In genomic region chr15:100829775-100830174, GRCm38 (mm10) we compare ENCODE assay signal across 18 mouse cellular contexts. TPM values are rescaled to one million over a fixed set of nuclear protein-coding genes. Genes with fewer than 3 reads are reported as not detected.
DNase-seq lines count a peak whose midpoint lies in the region; ATAC-seq and TF ChIP-seq lines count a peak whose summit lies in the region.
"Had no signal": no experiment of that assay in that cellular context is flagged by ENCODE, and none has a peak within 500 bp of the region (broad histone marks: within the 10 kb centered on the region; RNA-seq: fewer than 3 reads in every experiment).

No protein-coding gene starts in this region.

- H3K27me3 ChIP-seq in forebrain, embryonic 14.5 days (replicated peaks; ENCODE audit: control insufficient read depth, insufficient read depth, low read length), result no peaks in the 10 kb centered on the region
- no peaks in the 10 kb centered on the region for H3K27me3 ChIP-seq in forebrain, embryonic 16.5 days (replicated peaks; ENCODE audit: control insufficient read depth, insufficient read depth, low read length)
- H3K27me3 ChIP-seq: hindbrain, embryonic 15.5 days had no signal

- WGBS in forebrain, embryonic 14.5 days, result 80% methylated on average over 9 of the region's 9 CpGs
- WGBS in forebrain, embryonic 16.5 days, result 80% methylated on average over 9 of the region's 9 CpGs

- H3K9me3 ChIP-seq in forebrain, embryonic 14.5 days (replicated peaks; ENCODE audit: control insufficient read depth, low read length), result no peaks in the 10 kb centered on the region
- H3K9me3 ChIP-seq in forebrain, embryonic 16.5 days (ENCODE audit: control insufficient read depth, low read length), result peaks cover 3% of the 10 kb centered on the region; the same call in 1 of the 2 replicates
- H3K9me3 ChIP-seq: hindbrain, embryonic 15.5 days; limb, embryonic 15.5 days; neural tube, embryonic 15.5 days had no signal

- H3K4me1 ChIP-seq in forebrain, embryonic 14.5 days (ENCODE audit: control insufficient read depth, insufficient read depth, low read length), result no peaks in the 10 kb centered on the region
- H3K4me1 ChIP-seq in forebrain, embryonic 16.5 days (replicated peaks; ENCODE audit: control insufficient read depth, insufficient read depth, low read length), result peaks cover 12% of the 10 kb centered on the region
- H3K4me1 ChIP-seq: heart, embryonic 13.5 days had no signal

- no peak overlapping the region for H3K27ac ChIP-seq in forebrain, embryonic 14.5 days (ENCODE audit: low read depth, low read length)
- no peak overlapping the region for H3K27ac ChIP-seq in forebrain, embryonic 16.5 days (ENCODE audit: low read length)
- H3K27ac ChIP-seq in gastrocnemius, adult 2 months, result no peak overlapping the region
- H3K27ac ChIP-seq: heart, embryonic 13.5 days; hindbrain, embryonic 15.5 days; limb, embryonic 15.5 days; neural tube, embryonic 15.5 days had no signal

- no peak overlapping the region for H3K9ac ChIP-seq in forebrain, embryonic 14.5 days (ENCODE audit: low read length)
- H3K9ac ChIP-seq in forebrain, embryonic 16.5 days (replicated peaks; ENCODE audit: low read depth, low read length), result no peak overlapping the region
- H3K9ac ChIP-seq: heart, embryonic 13.5 days; hindbrain, embryonic 15.5 days; limb, embryonic 15.5 days; lung, embryonic 14.5 days; neural tube, embryonic 15.5 days had no signal

- peak; percentile 32; the same call in 1 of the 2 replicates for ATAC-seq in forebrain, embryonic 14.5 days
- ATAC-seq in forebrain, embryonic 16.5 days, result no peak

- H3K4me3 ChIP-seq in forebrain, embryonic 14.5 days (ENCODE audit: low read depth, low read length), result no peak overlapping the region
- no peak overlapping the region for H3K4me3 ChIP-seq in forebrain, embryonic 16.5 days (replicated peaks; ENCODE audit: low read length)
- H3K4me3 ChIP-seq in gastrocnemius, adult 2 months, result no peak overlapping the region
- H3K4me3 ChIP-seq: heart, embryonic 13.5 days; hindbrain, embryonic 15.5 days; limb, embryonic 15.5 days; neural tube, embryonic 15.5 days had no signal

- intact Hi-C loops in gastrocnemius, adult 2 months (cut with DNase I), result no loop called here

- no peaks in the 10 kb centered on the region for H3K36me3 ChIP-seq in forebrain, embryonic 14.5 days (ENCODE audit: control insufficient read depth, insufficient read depth, low read length)
- H3K36me3 ChIP-seq in forebrain, embryonic 16.5 days (ENCODE audit: control insufficient read depth, insufficient read depth), result no peaks in the 10 kb centered on the region
- H3K36me3 ChIP-seq: heart, embryonic 13.5 days; hindbrain, embryonic 15.5 days; limb, embryonic 15.5 days; neural tube, embryonic 15.5 days had no signal

- no peak overlapping the region for H3K4me2 ChIP-seq in forebrain, embryonic 14.5 days (ENCODE audit: low read length)
- no peak overlapping the region for H3K4me2 ChIP-seq in forebrain, embryonic 16.5 days (ENCODE audit: low read length)
- H3K4me2 ChIP-seq: heart, embryonic 13.5 days; hindbrain, embryonic 15.5 days; limb, embryonic 15.5 days; lung, embryonic 14.5 days; neural tube, embryonic 15.5 days had no signal

- TF ChIP-seq CTCF in gastrocnemius, adult 2 months (IDR thresholded peaks at IDR 0.05), result no peak

- no peak for DNase-seq in forebrain, embryonic 14.5 days (ENCODE audit: low spot score)
- peak; percentile 49 to 59 for DNase-seq in frontal cortex, postnatal 10 days (ENCODE audit: low spot score in 2 of 2)
- peak; percentile 39 to 62 for DNase-seq in layer of hippocampus, postnatal 10 days (ENCODE audit: low spot score in 2 of 2)
- DNase-seq in right cerebral cortex, postnatal 14 days, result peak; percentile 66
- no peak for DNase-seq in gastrocnemius, adult 2 months
- no peak for DNase-seq in thymus, postnatal 14 days
- DNase-seq in kidney, adult 11 months, result no peak
- DNase-seq: adrenal gland, postnatal 14 days; cerebellum, adult 11 months; gastrocnemius, postnatal 10 days; kidney, postnatal 25 days; lung, embryonic 14.5 days had no signal

RNA-seq across cellular contexts. Expression of gene Scn8a, which starts 39.9 kb away (rescaled TPM):
- polyA plus RNA-seq in forebrain, embryonic 14.5 days (2014; fragmentation: Nextera tagmentation; extraction: Ambion mirVana), result 6.8 and 12.5 TPM in 2 replicates
- polyA plus RNA-seq in forebrain, embryonic 16.5 days (2015; fragmentation: Nextera tagmentation; extraction: Ambion mirVana), result 19.3 and 23.0 TPM in 2 replicates
- 100 to 1,000 TPM; 174 to 175 TPM for total RNA-seq in layer of hippocampus, postnatal 10 days (2021)
- total RNA-seq in gastrocnemius, adult 2 months (2021), result under 1 TPM; 0.03 to 0.14 TPM
- total RNA-seq: monocyte, adult 5-6 weeks had no signal

Comparison
In these comparisons a context has a peak if more than half of its experiments do, and no peak if none do; other contexts are left out.
1. DNase-seq: peak in frontal cortex, postnatal 10 days (2 of 2), layer of hippocampus, postnatal 10 days (2 of 2) and right cerebral cortex, postnatal 14 days (single experiment); none in forebrain, embryonic 14.5 days (single experiment), gastrocnemius, adult 2 months (single experiment), thymus, postnatal 14 days (single experiment) and kidney, adult 11 months (single experiment).
2. RNA of gene Scn8a, which starts 39.9 kb away (total RNA-seq): 174 to 175 TPM in layer of hippocampus, postnatal 10 days; 0.03 to 0.14 TPM in gastrocnemius, adult 2 months; every median in the first group is over 100 times any median in the second.